Mouse (Mus musculus) ES-Bruce4 (cell line): ENCODE data around the gene Dnlz.
A peak's percentile ranks its signal among the peaks of the same experiment; 100 is the strongest.

Experiments used
- CTCF ChIP-seq: IDR thresholded peaks from one replicate; pipeline ENCODE4 v1.8.1; 2011; ENCODE audit warnings: low read depth, low read length
- POLR2A ChIP-seq: IDR thresholded peaks from one replicate; pipeline ENCODE4 v1.8.1; 2011; ENCODE audit warnings: low read length; ENCODE audit not compliant: insufficient read depth

DNA sequence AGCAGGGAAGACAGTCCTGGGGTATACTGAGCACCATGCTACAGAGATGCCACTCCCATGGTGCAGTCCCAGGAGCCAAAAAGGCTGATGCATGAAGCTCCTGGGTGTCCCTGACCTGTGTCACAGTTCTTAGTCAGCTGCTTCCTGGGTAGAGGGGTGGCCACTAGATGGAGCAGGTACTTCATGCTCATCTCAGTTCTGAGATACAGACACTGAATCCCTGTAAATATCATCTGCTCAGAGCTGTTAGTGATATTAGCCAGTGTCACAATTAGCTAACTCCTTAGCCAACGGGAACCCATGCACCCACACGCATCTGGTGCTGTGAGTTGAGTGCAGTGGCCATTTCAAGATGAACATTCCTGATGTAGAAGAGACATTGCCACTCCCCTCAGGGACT, 27.0 kb downstream of the Dnlz start:
- TF ChIP-seq CTCF (peak; percentile 40), POLR2A (no peak)
